Mouse (Mus musculus): Measurements from ENCODE around the gene Ppp1r35.
A peak's percentile ranks its signal among the peaks of the same experiment; 100 is the strongest.

Gene Ppp1r35

GRCm38 (mm10) chr5:137782776-137783522 is 4.3 kb downstream of the Ppp1r35 start:
- DNase-seq (ENCODE audit: low spot score) = no peak

GRCm38 (mm10) chr5:137783901-137784540 is 5.4 kb downstream of the Ppp1r35 start:
- no peak for DNase-seq (ENCODE audit: low spot score)

GRCm38 (mm10) chr5:137784546-137784945 is 5.9 kb downstream of the Ppp1r35 start:
- no peak for DNase-seq (ENCODE audit: low spot score)

- DNase-seq (ENCODE audit: low spot score) = peak; percentile 38
Observed at GRCm38 (mm10) chr5:137785164-137786031, 6.7 kb downstream of the Ppp1r35 start.

GRCm38 (mm10) chr5:137786109-137786942 is 7.7 kb downstream of the Ppp1r35 start:
- DNase-seq (ENCODE audit: low spot score) = peak; percentile 100

- DNase-seq (ENCODE audit: low spot score) = peak; percentile 98
Observed at GRCm38 (mm10) chr5:137787151-137787928, 8.7 kb downstream of the Ppp1r35 start, which contains the start of the genes Mepce and Zcwpw1. Mepce (minus strand) TSS chr5:137787655. Zcwpw1 (plus strand) TSS chr5:137787798.

GRCm38 (mm10) chr5:137788171-137788570 is 9.5 kb downstream of the Ppp1r35 start:
- DNase-seq (ENCODE audit: low spot score) = no peak

GRCm38 (mm10) chr5:137788946-137789531 is 10.4 kb downstream of the Ppp1r35 start:
- no peak for DNase-seq (ENCODE audit: low spot score)

- DNase-seq (ENCODE audit: low spot score) = no peak
Observed at GRCm38 (mm10) chr5:137791553-137791952, 12.9 kb downstream of the Ppp1r35 start.

- no peak for DNase-seq (ENCODE audit: low spot score)
Observed at GRCm38 (mm10) chr5:137796606-137797005, 18.0 kb downstream of the Ppp1r35 start.

- DNase-seq (ENCODE audit: low spot score) = no peak
Observed at GRCm38 (mm10) chr5:137800917-137801316, 22.3 kb downstream of the Ppp1r35 start.

GRCm38 (mm10) chr5:137806158-137806557 is 27.5 kb downstream of the Ppp1r35 start:
- DNase-seq (ENCODE audit: low spot score) = no peak

GRCm38 (mm10) chr5:137808316-137808715 is 29.7 kb downstream of the Ppp1r35 start:
- DNase-seq (ENCODE audit: low spot score) = no peak

GRCm38 (mm10) chr5:137817466-137818222 is 39.0 kb downstream of the Ppp1r35 start:
- DNase-seq (ENCODE audit: low spot score) = no peak

- no peak for DNase-seq (ENCODE audit: low spot score)
Observed at GRCm38 (mm10) chr5:137822126-137822525, 43.5 kb downstream of the Ppp1r35 start.

GRCm38 (mm10) chr5:137822602-137823001 is 44.0 kb downstream of the Ppp1r35 start:
- no peak for DNase-seq (ENCODE audit: low spot score)

- no peak for DNase-seq (ENCODE audit: low spot score)
Observed at GRCm38 (mm10) chr5:137823455-137824045, 44.9 kb downstream of the Ppp1r35 start.

- DNase-seq (ENCODE audit: low spot score) = no peak
Observed at GRCm38 (mm10) chr5:137825030-137825429, 46.4 kb downstream of the Ppp1r35 start.

- no peak for DNase-seq (ENCODE audit: low spot score)
Observed at GRCm38 (mm10) chr5:137825971-137826370, 47.3 kb downstream of the Ppp1r35 start.

Data from embryo, embryonic 10 days (tissue).